Mouse (Mus musculus): ENCODE measurements around the gene Tmem221.

Gene Tmem221

GRCm38 (mm10) chr8:71542632-71543343 lies 15.9 kb downstream of the Tmem221 start, which contains the start of gene Mvb12a:
Gene Mvb12a, plus strand, starts transcription at chr8:71542922.
- TF ChIP-seq GATA4 (IDR thresholded peaks at IDR 0.05; ENCODE audit: insufficient replicate concordance, low read length) = peak; percentile 70; the same call in 1 of the 2 replicates

GRCm38 (mm10) chr8:71537028-71537867 lies 21.4 kb downstream of the Tmem221 start, which contains the start of gene Bst2:
Gene Bst2, minus strand, starts transcription at chr8:71537456.
- TF ChIP-seq GATA4 (IDR thresholded peaks at IDR 0.05; ENCODE audit: insufficient replicate concordance, low read length) = no peak; the same call in 1 of the 2 replicates

GRCm38 (mm10) chr8:71535663-71536062 lies 23.0 kb downstream of the Tmem221 start:
- no peak for TF ChIP-seq GATA4 (IDR thresholded peaks at IDR 0.05; ENCODE audit: insufficient replicate concordance, low read length)

DNA sequence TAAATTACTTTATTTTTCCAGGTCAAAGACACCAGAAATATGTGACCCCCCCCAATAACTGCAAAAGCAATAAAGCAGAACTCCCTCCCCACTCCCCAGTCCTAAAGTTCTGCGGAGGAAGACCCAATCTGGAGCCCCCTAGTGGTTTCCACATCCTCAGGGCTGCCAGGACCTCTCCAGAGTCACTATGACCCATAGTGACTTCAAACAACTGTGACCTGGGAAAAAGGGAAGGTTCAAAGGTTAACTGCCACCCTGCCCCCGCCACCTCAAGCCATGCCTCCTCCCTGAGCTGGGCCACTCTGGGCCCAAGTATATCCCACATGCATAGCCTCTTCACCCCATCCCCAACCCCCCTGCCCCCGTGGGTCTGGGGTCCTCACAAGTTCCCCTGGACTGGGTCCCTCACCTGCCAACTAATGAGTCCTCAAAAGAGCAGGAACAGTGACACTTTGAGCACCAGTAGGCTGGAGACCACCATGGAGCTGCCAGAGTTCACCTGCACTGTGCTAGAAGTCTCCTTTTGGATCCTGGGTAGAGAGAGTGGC lies 24.3 kb downstream of the Tmem221 start:
- TF ChIP-seq GATA4 (IDR thresholded peaks at IDR 0.05; ENCODE audit: insufficient replicate concordance, low read length) = no peak

GRCm38 (mm10) chr8:71528362-71529073 lies 30.2 kb downstream of the Tmem221 start:
- no peak for TF ChIP-seq GATA4 (IDR thresholded peaks at IDR 0.05; ENCODE audit: insufficient replicate concordance, low read length)

DNA sequence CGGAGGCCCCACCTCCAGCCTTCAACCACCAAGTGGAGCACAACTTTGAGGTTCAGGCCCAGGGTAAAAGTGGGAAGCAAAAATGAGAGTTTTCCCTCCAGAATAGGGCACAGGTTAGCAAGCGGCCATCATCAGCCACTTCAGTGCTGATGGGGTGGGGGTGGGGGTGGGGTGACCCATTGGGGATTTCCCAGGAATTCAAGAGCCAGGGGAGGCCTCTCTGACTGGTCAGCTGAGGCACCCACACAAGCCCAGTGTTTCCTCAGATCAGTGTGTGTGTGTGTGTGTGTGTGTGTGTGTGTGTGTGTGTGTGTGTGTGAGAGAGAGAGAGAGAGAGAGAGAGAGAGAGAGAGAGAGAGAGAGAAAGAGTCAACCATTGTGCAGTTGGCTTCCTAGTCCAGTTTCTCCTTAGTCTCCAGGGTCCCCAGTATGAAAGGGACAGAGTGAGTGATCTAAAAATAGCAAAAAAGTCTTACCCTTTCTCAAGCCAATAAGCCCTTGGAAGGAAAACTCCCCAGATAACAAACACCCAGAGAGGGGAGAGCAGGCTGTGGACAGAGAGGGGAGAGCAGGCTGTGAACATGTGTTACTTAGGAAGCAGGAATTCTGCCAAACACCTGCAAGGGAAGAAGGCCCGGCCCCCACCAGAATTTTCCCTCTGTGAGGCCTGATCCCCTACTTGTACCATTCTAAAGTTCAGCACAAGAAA lies 31.4 kb downstream of the Tmem221 start:
- no peak for TF ChIP-seq GATA4 (IDR thresholded peaks at IDR 0.05; ENCODE audit: insufficient replicate concordance, low read length)

GRCm38 (mm10) chr8:71526272-71526671 lies 32.4 kb downstream of the Tmem221 start:
- TF ChIP-seq GATA4 (IDR thresholded peaks at IDR 0.05; ENCODE audit: insufficient replicate concordance, low read length) = peak; percentile 56; the same call in 1 of the 2 replicates

DNA sequence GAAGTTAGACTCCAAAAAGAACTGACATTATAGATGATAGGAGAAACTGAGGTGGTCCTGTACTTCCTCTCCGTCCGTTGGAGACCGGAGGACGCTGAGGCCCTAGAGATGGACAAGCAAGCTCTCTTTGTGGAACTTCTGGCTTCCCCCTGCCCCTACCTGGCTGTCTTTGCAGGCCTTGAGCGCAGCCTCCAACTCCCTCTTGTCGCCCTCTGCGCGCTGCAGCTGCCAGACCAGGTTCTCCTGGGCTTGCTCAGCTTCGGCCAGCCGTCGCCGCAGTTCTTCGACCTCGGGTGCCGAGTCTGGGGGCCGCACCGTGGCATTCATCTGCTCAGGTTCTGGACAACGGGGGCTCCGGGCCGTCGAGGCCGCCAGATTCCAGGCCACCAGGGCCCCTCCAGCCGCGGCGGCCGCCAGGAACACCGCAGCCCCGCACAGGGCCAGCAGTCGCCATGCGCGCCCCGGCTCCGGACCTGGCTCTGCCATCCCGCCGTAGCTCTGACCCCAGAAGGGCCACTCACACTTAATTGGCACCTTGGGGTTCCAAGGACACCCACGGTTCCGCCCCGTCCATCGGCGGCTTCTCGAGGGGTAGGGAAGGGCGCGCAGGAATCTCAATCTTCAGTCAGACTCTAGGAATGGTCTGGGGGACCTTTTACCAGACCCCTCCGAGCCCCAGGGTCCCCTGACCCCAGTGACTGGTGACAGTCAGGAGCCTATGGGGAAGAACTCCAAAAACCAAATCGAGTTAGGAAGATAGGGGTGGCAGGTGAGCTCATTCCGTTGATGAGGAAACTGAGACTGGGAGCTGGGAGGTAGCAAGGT lies 33.2 kb downstream of the Tmem221 start, which contains the start of gene Ccdc194:
Gene Ccdc194 (minus strand): TSS at position 486 of the 825 bp plus-strand sequence.
- no peak for TF ChIP-seq GATA4 (IDR thresholded peaks at IDR 0.05; ENCODE audit: insufficient replicate concordance, low read length)

DNA sequence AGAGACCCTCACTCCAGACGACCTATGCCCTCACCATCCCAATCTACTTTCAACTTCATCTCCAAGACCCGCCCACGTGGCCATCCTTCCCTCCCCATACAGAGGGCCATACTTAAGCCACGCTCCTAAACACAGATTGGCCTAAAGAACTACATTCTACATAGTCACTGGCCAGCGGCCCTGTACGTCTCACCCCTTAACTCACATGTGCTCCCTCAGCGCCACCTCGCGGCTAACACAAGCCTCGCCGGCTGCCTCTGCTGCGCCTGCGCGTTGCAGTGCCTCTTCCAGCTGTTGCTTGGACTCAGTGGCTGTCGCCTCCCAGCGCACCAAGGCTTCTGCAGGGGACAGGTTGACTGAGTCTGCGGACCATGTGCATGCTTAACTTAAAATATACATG lies 37.0 kb downstream of the Tmem221 start:
- no peak for TF ChIP-seq GATA4 (IDR thresholded peaks at IDR 0.05; ENCODE audit: insufficient replicate concordance, low read length)

- no peak for TF ChIP-seq GATA4 (IDR thresholded peaks at IDR 0.05; ENCODE audit: insufficient replicate concordance, low read length)
These were observed 41.9 kb downstream of the Tmem221 start for GRCm38 (mm10) chr8:71516786-71517185.

DNA sequence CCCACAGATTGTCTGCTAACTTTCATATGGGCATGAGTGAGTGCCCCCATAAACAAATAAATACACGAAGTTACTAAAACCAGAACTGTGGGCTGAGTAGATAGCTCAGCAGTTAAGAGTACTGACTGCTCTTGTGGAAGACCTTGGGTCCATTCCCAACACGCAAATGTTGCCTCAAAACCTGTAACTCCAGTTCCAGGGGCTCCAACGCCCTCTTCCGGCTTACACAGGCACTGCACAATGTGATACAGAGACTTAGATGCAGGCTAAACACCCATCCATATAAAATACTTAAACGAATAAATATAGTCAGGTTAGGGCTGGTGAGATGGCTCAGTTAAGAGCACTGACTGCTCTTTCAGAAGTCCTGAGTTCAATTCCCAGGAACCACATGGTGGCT lies 43.6 kb downstream of the Tmem221 start:
- no peak for TF ChIP-seq GATA4 (IDR thresholded peaks at IDR 0.05; ENCODE audit: insufficient replicate concordance, low read length)

DNA sequence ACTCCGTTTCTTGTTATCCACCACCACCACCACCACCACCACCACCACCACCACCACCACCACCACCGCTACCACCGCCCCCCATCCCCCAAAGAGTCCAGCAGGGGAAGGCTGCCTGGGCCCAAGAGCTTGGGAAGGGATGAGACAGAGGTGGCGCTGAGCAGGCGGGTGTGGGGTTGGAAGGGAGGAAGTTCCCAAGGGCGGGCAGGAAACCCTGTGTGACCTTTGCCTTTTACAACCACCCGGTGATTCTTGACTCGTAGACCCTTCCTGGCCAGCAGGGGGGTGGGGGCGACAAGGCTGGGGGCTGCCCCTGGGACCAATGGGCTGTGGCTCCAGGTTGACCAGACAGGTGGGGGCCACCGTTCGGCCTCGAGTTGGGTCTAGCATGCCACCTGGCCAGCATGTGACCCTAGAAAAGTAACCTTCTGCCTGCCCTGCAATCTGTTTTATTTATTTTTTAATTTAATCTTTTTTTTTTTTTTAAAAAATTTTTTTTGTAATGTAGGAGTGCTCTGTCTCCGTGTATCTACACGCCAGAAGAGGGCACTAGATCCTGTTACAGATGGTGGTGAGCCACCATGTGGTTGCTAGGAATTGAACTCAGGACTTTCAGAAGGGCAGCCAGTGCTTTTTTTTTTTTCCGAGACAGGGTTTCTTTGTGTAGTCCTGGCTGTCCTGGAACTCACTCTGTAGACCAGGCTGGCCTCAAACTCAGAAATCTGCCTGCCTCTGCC lies 45.5 kb downstream of the Tmem221 start:
- TF ChIP-seq GATA4 (IDR thresholded peaks at IDR 0.05; ENCODE audit: insufficient replicate concordance, low read length) = no peak

- peak; percentile 80; the same call in 1 of the 2 replicates for TF ChIP-seq GATA4 (IDR thresholded peaks at IDR 0.05; ENCODE audit: insufficient replicate concordance, low read length)
These were observed 47.0 kb downstream of the Tmem221 start, which contains the start of gene Plvap for GRCm38 (mm10) chr8:71511644-71512043. Gene Plvap, minus strand, starts transcription at chr8:71511752.
